Mouse (Mus musculus) ES-Bruce4 (cell line): Measurements from ENCODE around the gene Pigq. TPM values are rescaled to one million over a fixed set of nuclear protein-coding genes. Genes with fewer than 3 reads are reported as not detected.

Experiments used
- H3K27ac ChIP-seq: 2 replicates; pipeline ENCODE4 v1.5.1; 2012; ENCODE audit warnings: low read length, inconsistent platforms; ENCODE audit not compliant: insufficient read depth
- H3K27me3 ChIP-seq: 2 replicates; pipeline ENCODE4 v1.6.1; 2012; ENCODE audit warnings: mild to moderate bottlenecking, low read length, inconsistent platforms; ENCODE audit not compliant: control insufficient read depth, poor library complexity, insufficient read depth, severe bottlenecking
- H3K36me3 ChIP-seq: 2 replicates; pipeline ENCODE4 v1.6.1; 2012; ENCODE audit warnings: inconsistent platforms, mild to moderate bottlenecking, low read length, moderate library complexity; ENCODE audit not compliant: control insufficient read depth, poor library complexity, insufficient read depth, severe bottlenecking
- H3K4me1 ChIP-seq: one replicate; pipeline ENCODE4 v1.8.1; 2011; ENCODE audit warnings: low read length; ENCODE audit not compliant: control insufficient read depth, insufficient read depth
- H3K4me3 ChIP-seq: 2 replicates; pipeline ENCODE4 v1.5.1; 2011; ENCODE audit warnings: low read depth, mild to moderate bottlenecking, low read length
- H3K9ac ChIP-seq: 2 replicates; pipeline ENCODE4 v1.6.1; 2012; ENCODE audit warnings: low read depth, mild to moderate bottlenecking, inconsistent platforms; ENCODE audit not compliant: poor library complexity, severe bottlenecking
- H3K9me3 ChIP-seq: replicated peaks from 2 replicates; pipeline ENCODE4 v1.6.1; 2012; ENCODE audit warnings: mild to moderate bottlenecking, low read length, inconsistent platforms; ENCODE audit not compliant: control insufficient read depth, poor library complexity, insufficient read depth, severe bottlenecking
- CTCF ChIP-seq: IDR thresholded peaks from one replicate; pipeline ENCODE4 v1.8.1; 2011; ENCODE audit warnings: low read depth, low read length
- EP300 ChIP-seq: IDR thresholded peaks from 2 replicates; pipeline ENCODE4 v1.6.1; 2011; ENCODE audit warnings: low read depth, low read length; ENCODE audit not compliant: insufficient read depth
- POLR2A ChIP-seq: IDR thresholded peaks from one replicate; pipeline ENCODE4 v1.8.1; 2011; ENCODE audit warnings: low read length; ENCODE audit not compliant: insufficient read depth
- polyA plus RNA-seq: library from polyadenylated mRNA; stranded (reverse); fragments of >200 nt; gene quantifications from 2 replicates; pipeline ENCODE4 v1.2.4, GENCODE M21; 2011; ENCODE audit warnings: low read depth; ENCODE audit not compliant: missing spikeins, insufficient read depth, insufficient read length

Gene Pigq
- polyA plus RNA-seq, 1 experiment = 62.8 TPM

GRCm38 (mm10) chr17:25984556-25985305, 40.0 kb upstream of the Pigq start:
- no peak overlapping the region for H3K27ac ChIP-seq
- H3K4me3 ChIP-seq = peak overlapping the region; percentile 86
- no peaks in the 10 kb centered on the region for H3K9me3 ChIP-seq
- H3K27me3 ChIP-seq = no peaks in the 10 kb centered on the region
- peak overlapping the region; percentile 78 for H3K9ac ChIP-seq
- no peak for TF ChIP-seq CTCF
- TF ChIP-seq EP300 = no peak
- TF ChIP-seq POLR2A = no peak
- H3K4me1 ChIP-seq = peaks cover 2% of the 10 kb centered on the region
- no peaks in the 10 kb centered on the region for H3K36me3 ChIP-seq

- Histone ChIP-seq H3K4me1 (peaks cover 2% of the 10 kb centered on the region), H3K27me3 (no peaks in the 10 kb centered on the region), H3K36me3 (no peaks in the 10 kb centered on the region), H3K27ac (no peak overlapping the region), H3K9me3 (no peaks in the 10 kb centered on the region), H3K4me3 (no peak overlapping the region), H3K9ac (peak overlapping the region; percentile 78; the same call in 1 of the 2 replicates)
- TF ChIP-seq CTCF (no peak), EP300 (no peak), POLR2A (no peak)
These were observed 39.3 kb upstream of the Pigq start for GRCm38 (mm10) chr17:25984066-25984465.

- no peak overlapping the region for H3K9ac ChIP-seq
- H3K27me3 ChIP-seq = no peaks in the 10 kb centered on the region
- no peaks in the 10 kb centered on the region for H3K36me3 ChIP-seq
- peaks cover 2% of the 10 kb centered on the region for H3K4me1 ChIP-seq
- H3K4me3 ChIP-seq = no peak overlapping the region
- H3K9me3 ChIP-seq = no peaks in the 10 kb centered on the region
- H3K27ac ChIP-seq = no peak overlapping the region
- TF ChIP-seq CTCF (no peak), POLR2A (no peak), EP300 (no peak)
These were observed 38.2 kb upstream of the Pigq start for GRCm38 (mm10) chr17:25982913-25983312.

- no peak for TF ChIP-seq POLR2A
- no peak for TF ChIP-seq EP300
- TF ChIP-seq CTCF = no peak
These were observed 36.1 kb upstream of the Pigq start for GRCm38 (mm10) chr17:25980854-25981253.

GRCm38 (mm10) chr17:25979829-25980738, 35.3 kb upstream of the Pigq start:
- Histone ChIP-seq H3K27ac (no peak overlapping the region), H3K4me1 (peaks cover 2% of the 10 kb centered on the region), H3K4me3 (no peak overlapping the region), H3K36me3 (no peaks in the 10 kb centered on the region), H3K9ac (no peak overlapping the region), H3K9me3 (no peaks in the 10 kb centered on the region), H3K27me3 (no peaks in the 10 kb centered on the region)
- TF ChIP-seq POLR2A (no peak), CTCF (no peak), EP300 (no peak)

More at GRCm38 (mm10) chr17:25980854-25981253, 36.1 kb upstream of the Pigq start:
- Histone ChIP-seq H3K36me3 (no peaks in the 10 kb centered on the region), H3K9me3 (no peaks in the 10 kb centered on the region), H3K27me3 (no peaks in the 10 kb centered on the region), H3K4me1 (peaks cover 2% of the 10 kb centered on the region), H3K9ac (no peak overlapping the region), H3K4me3 (no peak overlapping the region), H3K27ac (no peak overlapping the region)
